Mouse (Mus musculus) ES-Bruce4 (cell line): ENCODE results near the gene Ywhae.

ENCODE experiments used
- CTCF ChIP-seq: IDR thresholded peaks from one replicate; pipeline ENCODE4 v1.8.1; 2011; ENCODE audit warnings: low read depth, low read length
- POLR2A ChIP-seq: IDR thresholded peaks from one replicate; pipeline ENCODE4 v1.8.1; 2011; ENCODE audit warnings: low read length; ENCODE audit not compliant: insufficient read depth

DNA sequence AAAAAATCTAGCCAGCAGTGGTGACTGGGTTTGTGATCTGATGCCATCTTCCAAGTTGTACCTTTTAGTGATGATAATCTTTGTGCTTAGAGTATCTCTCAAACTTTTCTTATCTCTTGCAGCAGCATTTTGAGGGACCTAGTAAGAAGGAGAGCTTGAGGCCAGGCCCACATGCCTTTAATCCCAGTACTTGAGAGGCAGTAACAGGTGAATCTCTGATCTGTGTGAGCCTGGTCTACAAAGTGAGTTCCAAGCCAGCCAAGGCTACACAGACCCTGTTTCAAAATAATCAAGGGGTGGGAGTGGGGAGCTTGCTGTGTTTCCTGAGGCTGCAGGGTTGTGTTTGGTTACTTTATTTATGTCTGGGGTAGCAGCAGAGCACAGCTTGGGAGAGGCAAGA lies 41.6 kb upstream of the Ywhae start:
- no peak for TF ChIP-seq CTCF
- TF ChIP-seq POLR2A = no peak
